Mouse (Mus musculus) testis, adult 2 months (tissue): ENCODE data around the gene Ak7.

Experiments used
- CTCF ChIP-seq: fragments of 200-500 bp; IDR thresholded peaks from 2 replicates; pipeline ENCODE4 v1.5.1; 2012; ENCODE audit warnings: low read depth, mild to moderate bottlenecking, inconsistent platforms, low read length, moderate library complexity; ENCODE audit not compliant: control insufficient read depth, insufficient read depth, insufficient replicate concordance
- POLR2A ChIP-seq: fragments of 200-500 bp; IDR thresholded peaks from 2 replicates; pipeline ENCODE4 v1.6.1; 2012; ENCODE audit warnings: low read depth, mild to moderate bottlenecking, inconsistent platforms, low read length, moderate library complexity; ENCODE audit not compliant: control insufficient read depth

DNA sequence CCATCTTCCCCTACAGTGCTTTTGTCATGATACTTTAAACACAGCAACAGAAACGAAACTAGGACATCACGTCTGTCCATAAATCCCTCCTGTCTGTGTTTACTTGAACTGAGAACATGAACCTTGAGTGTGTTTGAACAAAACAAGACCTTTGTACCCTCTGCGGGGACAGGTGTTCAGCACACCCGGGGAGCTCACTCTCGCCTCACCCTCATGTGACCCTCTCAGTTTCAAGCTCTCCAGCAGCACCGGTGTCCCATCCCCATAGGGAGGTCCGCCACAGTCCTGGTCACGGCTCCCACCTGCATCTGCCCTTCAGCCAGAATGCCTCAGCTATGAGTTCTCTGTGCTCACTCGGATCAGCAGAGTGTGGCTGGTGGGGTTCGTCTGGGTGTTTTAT, 48.0 kb downstream of the Ak7 start:
- TF ChIP-seq CTCF (no peak), POLR2A (no peak)
